Mouse (Mus musculus) bone marrow, adult 2 months (tissue): ENCODE results near the gene Eif2ak3.

Experiments
- CTCF ChIP-seq: fragments of 200-500 bp; IDR thresholded peaks from 2 replicates; pipeline ENCODE4 v1.5.1; 2011; ENCODE audit warnings: low read length, control low read depth; ENCODE audit not compliant: control insufficient read depth, insufficient read depth
- POLR2A ChIP-seq: fragments of 200-500 bp; IDR thresholded peaks from 2 replicates; pipeline ENCODE4 v1.6.1; 2011; ENCODE audit warnings: low read depth, mild to moderate bottlenecking, control low read depth, low read length, borderline replicate concordance; ENCODE audit not compliant: control insufficient read depth

DNA sequence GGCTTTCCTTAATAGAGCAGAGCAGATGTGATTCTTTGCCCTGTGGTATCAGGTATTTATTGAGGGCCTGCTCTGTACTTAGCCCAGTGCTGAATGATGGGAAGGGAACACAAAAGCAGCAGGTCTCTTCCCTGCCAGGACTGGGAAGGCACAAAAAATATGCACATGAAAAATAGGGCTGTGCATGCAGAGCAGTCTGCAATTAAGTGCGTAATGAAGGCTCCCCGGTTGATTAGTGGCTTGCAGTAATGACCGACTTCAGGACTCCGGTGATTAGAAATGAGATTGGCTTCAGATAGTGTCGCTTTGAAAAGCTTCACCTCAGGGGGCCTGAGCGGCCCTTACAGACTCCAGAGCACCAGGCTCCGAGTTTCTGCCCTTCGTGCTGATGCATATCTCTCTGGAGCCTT, 55.3 kb downstream of the Eif2ak3 start:
- TF ChIP-seq CTCF (no peak), POLR2A (no peak)
